Mouse (Mus musculus) c-Kit-positive CD71-negative TER-119-negative erythroid progenitor cells, embryonic 14.5 days (primary cell): Measurements from ENCODE around the gene Sptbn2.

Source experiments
- DNase-seq: peaks from one replicate; pipeline ENCODE4 v3.0.0-alpha.2; 2013; ENCODE audit warnings: low read depth

Gene Sptbn2

DNA sequence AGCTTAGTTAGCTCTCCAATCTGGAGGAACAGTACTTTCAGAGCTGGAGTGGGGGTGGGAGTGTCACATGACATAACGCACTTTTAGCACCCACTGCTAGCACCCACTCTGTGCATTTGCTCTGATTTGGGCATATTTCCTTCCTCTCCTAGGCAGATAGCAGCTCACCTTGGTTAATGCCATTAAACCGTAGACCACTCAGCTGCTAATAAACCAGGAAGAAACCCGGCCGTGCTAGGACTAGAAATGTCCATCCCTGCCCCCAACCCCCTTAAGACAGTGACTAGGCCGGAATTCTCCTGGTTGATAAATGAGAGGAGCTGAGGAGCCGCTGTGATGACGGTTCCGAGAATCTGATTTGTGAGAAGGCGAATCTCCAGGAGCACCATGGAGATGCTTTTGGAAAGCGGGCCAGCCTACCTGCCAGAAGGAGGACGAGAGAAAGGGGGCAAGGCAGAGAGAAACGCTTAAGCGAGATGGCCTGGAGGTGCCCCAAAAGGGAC, at the start of gene Sptbn2:
TSS of gene Sptbn2 (plus strand) at position 70 of the 503 bp plus-strand sequence.
- no peak for DNase-seq

DNA sequence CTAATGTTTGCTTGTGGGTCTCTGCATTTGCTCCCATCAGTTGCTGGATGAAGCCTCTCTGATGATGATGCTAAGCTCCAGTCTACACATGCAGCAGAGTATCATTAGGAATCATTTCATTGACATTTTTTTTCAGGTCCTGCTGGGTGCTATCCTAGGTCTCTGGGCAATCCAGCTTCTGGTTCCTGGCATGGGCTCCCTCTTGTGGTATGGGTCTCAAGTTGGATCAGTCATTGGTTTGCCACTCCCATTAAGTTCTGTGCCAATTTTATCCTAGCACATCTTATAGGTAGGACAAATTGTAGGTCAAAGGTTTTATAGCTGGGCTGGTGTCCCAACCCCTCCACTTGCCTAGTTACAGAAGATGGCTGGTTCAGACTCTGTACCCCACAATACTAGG, 44.2 kb upstream of the Sptbn2 start:
- no peak for DNase-seq

DNA sequence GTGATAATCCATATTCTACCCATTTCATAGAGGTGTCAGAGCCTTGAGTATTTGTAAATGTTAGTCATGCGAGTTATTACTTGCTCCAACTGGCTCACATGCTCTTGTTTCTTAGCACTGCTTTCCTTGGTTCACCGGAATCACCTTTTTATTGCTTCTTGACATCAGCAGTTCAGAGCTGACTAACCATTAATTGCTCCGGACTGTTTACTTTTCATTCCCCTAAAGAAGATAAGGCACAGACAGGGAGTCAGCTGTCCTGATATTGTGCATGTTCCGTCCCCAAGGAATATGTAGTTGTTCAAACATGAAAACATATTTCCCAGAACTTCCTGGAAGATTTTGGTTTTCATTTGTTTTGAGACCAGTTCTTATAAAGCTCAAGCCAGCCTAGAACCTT, 40.2 kb upstream of the Sptbn2 start:
- DNase-seq: no peak

DNA sequence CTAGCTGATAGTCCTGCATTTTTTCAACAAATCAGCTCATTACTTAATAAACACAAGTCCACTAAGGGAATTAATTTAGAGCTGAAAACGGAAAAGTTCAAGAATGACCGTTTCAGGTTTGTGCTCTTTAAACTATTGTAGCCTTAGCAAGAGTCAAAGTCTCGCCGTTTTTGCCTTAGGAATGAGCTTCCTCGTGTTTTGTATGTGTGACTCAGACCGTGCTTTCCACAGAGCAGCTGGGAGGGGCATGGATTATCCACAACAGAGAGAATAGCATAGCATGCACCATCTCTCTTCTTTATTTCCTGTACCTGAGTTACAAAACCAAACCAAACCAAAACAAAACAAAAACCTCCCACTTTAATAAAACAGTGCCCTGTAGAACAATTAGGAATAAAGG, 38.6 kb upstream of the Sptbn2 start:
- DNase-seq: no peak

DNA sequence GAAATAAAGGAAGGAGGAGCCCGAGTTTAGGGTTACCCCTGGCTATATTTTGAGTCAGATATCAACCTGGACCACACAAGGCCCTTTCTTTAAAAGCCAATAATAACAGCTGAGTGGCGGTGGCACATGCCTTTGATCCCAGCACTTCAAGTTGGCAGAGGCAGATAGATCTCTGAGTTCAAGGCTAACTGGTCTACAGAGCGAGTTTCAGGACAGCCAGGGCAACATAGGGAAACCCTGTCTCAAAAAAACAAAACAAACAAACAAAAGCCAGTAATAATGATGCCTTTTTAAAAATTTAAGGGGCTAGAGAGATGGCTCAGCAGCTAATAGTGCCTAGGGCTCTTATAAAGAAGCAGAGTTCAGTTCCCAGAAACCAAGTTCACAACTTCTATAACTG, 16.6 kb upstream of the Sptbn2 start:
- DNase-seq: no peak

DNA sequence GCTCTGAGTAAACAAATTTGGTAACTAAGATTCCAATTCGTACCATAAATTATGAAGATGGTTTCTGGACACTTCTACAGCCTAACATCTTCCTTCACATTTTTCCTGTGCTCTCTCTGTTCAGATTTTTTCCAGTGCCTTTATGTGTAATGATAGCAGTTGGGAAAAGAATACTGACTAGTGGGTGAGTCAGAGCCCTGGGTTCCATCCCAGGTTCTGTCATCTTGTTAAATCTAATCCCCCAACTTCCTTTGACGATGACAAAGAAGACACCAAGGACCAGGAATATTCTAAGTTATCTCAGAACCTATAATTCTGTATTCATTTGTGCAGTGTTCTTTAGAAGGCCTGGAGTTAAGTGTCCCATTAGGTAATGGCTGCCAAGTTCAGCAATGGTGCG, 13.8 kb upstream of the Sptbn2 start:
- no peak for DNase-seq

DNA sequence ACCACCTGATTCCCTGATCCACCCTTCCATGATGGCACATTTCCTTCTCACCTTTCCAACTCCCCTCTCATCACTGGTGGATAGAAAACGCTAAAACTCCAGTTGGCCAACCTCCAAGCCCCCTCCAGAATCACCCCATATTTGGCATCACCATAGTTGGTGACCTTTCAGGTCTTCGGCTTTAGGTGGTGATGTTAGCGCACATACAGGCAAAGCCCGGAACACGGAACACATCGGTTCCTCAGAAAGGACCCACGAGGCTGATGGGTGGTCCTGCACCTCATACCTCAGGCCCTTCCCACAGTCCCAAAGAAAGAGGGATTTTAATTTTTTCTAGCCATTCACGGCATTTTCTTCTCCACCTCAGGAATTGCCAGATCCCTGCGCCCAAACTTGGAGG, 13.2 kb upstream of the Sptbn2 start:
- no peak for DNase-seq

DNA sequence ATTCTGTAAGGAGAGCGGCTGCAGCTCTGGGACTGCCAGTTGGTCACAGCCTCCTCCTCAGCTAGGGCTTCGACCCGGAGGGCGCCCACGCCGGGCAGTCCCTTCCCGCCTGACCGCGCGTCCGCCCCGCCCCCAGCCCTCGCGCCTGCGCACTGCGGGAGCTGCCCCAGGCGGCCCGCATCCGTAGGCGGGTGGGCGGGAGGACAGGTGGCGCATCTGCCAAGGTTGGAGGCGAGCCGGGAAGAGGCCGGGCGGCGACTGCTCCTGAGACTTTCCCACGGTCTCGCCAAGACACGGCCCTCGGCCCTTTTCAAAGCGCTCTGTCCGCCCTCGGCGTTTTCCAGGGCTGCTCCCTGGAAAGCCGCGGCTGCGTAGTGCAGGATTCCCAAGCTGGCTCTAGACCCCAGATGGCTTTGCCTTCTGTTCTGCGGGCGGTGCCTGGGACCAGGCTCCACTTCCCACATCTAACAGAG, 12.7 kb upstream of the Sptbn2 start, which contains the start of gene Gm960:
TSS of gene Gm960 (minus strand) at position 464 of the 473 bp plus-strand sequence.
- DNase-seq: no peak

DNA sequence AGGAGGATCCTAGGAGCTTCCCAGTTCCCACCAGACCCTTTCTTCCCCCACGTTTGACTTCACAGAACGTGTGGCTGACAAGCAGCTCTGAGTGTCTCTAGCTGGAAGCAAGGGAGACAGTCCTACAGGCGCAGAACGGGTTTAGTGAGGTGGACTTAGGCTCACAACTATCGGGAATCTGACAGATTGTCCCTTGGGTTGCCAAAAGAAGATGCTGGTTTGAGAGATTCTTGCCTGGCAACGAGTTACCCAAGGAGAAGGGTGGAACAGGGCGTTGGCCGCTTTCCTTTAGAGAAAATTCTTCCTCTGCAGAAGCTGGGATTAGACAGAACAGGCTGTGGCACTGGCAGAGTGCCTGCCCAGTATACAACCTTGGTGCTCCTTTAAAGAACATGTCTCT, 12.1 kb upstream of the Sptbn2 start:
- DNase-seq: no peak

DNA sequence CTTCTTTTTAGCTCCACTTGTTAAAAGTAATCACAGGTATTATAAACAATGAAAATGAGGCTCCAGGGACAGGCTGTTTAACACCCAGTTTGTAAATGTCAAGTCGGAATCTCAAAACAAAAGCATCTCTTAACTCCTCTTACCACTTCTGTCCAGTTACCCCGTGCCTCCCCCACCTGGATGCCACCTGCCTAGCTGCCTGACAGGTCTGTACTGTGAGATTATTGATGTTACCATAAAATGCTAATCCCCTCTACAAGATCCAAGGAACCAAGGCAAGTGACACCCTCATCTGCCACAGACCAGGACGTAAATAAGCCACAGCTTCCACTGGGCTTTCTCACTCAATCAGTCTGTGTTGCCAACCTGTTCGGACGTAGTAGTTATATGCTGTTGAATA, 11.1 kb upstream of the Sptbn2 start:
- DNase-seq: no peak

DNA sequence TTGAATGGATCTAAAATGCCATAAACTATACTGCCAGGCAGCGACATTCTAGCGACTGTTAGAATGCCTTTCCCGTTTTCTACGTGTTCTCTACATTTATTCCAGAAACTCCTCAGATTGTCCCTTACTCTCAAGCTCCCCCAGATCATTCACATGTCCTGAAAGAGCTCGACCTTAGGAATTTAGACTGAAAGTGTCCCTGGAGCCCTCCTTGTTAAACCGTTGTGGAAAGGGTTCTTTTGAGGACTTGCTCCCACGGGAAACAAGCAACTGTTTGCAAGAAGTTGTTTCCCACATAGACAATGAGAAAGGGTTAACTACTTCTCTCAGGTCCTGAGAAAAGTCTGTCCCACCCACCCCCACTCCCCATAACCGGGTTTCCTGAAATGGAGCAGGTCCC, 10.3 kb upstream of the Sptbn2 start:
- DNase-seq: no peak

DNA sequence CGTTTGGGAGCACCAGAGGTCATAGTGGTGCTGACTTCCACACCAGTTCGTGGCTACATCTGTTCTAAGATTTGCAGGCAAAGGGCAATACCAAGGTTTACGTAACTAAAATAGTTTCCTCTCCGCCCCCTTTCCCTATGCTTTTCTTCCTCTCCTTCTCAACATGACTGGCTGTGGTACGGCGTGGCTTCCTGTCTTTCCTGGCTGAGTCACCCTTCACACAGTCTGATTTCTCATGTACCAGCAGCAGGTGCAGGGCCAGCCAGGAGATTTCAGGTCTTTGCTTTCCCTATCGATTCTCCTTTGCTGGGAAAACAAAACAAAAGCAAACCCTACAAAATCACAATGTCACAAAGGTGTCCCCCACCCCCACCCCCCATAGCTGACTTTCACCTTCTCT, 9.7 kb upstream of the Sptbn2 start:
- peak; percentile 28 for DNase-seq

DNA sequence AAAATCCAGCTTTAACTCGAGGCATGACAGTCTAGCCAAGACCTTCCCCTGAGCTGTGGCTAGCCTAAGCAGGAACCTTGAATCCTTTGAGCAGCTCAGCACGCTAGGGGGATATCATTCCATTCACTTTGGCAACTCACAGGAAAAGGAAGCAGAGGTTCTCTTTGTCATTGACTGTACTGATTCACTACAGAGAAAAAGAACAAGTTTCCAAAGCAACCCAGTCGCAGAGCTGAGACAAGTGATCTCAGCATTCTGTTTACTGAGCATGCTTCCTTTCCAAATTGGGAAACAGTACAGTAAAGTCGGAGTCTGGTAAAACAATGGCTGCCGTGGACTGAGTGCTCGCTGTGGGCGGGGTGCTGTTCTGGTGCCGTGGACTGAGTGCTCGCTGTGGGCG, 2.2 kb upstream of the Sptbn2 start:
- DNase-seq: no peak

DNA sequence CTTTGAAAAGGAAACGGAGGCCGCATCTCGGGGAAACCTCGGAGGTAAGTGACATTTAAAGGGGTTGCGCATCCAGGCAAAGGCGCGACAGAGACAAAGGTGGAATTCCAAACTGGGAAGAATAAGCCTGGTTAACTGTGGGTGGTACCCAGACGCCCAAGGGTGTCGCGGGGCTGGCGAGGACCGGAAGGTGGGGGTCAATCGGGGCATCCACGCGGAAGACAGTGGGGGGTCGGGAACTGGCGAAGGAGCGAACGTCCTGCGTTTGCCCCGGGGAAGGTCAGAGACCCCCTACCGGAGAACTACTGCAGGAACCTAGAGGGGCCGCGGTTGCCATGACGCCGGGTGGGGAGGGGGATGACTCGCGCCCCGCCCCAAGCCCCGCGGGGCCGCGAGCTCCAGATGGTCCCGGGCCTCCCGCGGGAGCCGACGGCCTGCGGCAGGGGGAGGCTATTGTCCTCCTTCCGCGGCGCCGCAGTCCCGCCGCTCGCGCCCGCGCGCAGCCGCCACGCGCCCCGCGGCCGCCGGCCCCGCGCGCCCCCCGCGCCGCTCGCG, 711 bp downstream of the Sptbn2 start:
- DNase-seq: no peak

DNA sequence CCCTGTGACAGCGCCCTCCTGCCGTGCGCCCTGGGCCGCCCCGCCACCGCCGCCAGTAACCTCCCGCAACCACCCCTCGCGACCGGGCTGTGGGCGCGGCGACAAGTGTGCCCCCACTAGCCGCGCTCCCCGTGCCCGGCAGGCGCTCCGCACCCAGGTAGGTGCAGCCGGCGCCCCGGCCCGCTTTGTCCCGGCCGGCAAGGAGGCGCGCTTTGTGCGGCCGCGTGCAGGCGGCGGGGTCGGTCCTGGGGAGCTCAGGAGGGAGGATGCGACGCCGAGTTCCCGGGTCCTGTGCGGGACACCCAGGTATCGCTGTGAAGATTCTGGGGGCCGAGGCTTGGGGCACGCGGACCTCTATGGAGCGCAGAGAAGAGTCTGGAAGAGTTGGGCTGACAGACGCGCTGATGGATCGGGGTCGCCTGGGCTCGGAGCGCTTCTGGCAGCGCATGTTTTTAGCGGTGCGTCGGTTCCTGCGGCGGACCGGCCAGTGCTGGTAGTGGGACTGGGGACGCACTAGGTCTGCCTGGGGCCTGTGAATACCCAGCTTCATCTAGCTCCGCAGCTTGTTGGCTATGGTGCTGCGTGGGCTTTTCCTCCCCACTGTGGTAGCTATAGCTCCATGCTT, 1.3 kb downstream of the Sptbn2 start:
- DNase-seq: no peak

DNA sequence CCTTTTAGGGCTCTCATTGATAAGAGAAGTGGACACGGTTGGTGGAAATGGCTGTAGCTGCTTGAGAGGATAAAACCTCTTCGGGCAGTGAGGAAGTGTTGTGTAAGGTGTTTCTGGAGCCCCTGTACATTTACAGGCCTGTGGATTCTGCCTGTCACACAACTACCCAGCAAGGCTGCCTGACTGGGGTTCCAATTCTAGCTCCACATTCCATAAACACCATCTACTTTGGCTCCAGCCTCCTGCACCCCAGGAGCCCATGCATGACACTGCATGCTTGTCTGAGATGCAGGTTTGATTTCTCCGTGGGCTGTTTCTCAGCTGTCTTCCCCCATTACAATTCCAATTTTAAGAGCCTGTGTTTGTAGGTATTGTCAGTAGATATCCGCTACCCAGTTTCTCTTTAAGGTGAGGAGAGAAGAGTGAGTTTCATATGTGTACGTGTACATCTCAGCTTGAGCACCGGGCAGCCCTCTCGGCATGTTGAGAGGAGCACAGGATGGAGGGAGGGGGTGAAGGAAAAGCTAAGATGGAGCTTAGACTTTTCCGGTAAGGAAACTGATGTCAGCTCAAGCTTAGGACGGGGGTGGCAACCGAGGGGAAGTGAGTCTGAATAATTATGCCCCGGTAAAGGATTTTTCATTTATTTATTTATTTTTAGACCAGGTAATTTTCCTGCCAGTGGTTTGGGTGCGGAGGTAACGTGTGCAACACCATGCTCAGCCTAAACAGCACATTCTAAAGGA, 2.0 kb downstream of the Sptbn2 start:
- DNase-seq: no peak

DNA sequence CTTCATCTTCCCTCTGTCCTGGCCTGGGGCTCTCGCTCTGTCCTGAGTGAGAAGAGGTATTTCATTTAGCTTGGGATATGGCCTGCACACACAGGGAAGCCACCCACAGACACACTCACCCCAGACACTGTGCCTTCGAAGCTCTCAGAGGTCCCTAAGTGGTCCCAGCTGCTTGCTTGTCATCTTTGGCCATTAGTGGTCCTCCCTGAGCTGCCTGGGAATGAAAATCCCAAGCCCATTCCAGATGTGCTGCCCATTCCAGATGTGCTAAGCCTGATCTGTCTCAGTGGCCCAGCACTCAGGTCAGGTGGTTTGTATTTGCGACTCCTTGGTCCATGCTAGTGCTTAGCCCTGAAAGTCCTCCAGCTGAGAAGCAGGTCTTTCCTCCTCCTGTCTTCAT, 2.9 kb downstream of the Sptbn2 start:
- no peak for DNase-seq

DNA sequence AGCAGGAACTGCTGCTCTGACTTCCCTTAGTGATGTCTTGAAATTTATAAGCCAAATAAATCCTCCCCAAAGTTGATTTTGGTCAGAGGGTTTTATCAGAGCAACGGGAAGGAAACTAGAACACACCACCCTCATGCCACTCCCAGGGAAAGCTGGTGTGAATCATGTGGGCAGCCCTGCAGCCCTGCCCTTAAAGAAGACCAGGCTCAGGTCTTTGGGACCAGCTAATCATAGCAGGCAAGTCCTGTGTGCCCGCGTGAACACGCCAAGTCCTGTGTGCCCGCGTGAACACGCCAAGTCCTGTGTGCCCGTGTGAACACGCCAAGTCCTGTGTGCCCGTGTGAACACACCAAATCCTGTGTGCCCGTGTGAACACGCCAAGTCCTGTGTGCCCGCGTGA, 5.8 kb downstream of the Sptbn2 start:
- DNase-seq: no peak

DNA sequence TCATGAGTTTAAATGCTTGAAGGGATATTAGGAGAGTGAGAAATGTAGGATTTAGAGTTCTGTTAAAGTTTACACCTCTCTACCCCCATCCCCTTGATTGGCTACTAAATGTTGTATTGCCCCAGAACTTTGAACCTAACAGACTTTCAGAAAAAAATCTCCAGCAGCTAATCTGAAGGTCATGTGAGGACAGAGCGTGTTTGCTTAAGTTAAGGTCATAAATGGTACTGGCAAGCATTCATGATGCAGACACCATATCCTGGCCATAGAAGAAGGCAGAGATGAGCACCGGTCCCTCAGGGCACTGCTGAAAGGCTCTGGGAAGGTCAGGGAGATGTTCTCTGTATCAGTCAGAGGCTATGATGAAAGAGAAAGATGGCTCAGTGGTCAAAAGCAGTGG, 6.3 kb downstream of the Sptbn2 start:
- DNase-seq: no peak

DNA sequence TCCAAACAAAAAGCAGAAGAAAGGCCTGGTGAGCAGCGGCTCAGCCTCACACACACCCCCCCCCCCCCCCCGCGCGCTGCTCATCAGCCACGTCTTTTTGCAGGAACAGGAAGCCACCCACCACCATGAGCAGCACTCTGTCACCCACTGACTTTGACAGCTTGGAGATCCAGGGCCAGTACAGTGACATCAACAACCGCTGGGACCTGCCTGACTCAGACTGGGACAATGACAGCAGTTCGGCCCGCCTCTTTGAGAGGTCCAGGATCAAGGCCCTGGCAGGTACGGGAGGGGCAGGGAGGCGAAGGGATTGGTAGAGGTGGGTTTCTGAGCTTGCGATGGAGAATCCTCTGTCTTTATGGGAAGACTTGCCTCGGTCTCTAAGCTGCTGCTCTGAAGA, 7.7 kb downstream of the Sptbn2 start:
- DNase-seq: peak; percentile 41

DNA sequence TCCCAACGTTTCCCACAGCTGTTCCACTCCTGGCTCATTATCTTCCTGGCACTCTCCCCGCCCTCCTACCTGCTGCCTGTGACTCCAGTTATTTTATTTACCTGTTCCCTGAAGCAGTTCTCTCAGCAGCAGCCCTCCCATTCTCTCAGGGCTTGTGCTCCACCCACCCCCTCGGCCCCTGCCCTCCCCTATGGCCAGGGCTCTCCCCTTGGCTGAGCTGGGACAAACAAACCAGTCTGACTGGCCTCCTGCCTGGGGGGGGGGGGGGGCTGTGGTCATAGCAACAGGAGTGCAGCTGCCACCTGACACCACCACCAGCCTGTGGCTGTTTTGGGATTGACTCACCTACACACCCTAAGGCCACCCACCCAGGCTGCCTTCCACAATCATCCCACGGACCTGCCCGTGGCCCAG, 8.4 kb downstream of the Sptbn2 start:
- DNase-seq: no peak

DNA sequence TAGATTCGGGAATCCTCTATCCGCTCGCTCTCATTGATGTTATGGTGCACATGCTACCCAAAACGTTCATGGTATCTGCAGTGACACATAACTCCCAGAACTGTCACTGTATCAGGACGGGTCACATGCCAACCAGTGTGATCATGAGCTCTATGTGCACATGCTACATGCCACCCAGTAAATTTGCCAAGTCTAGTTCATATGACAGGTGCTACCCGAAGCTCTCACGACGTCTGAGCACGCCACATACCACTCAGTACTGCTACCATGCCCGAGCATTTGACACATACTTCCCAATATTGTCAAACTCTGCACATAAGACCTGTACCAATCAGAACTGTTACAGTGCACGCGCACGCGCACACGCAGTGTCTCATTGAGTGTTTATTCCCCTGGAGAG, 9.1 kb downstream of the Sptbn2 start:
- DNase-seq: no peak

DNA sequence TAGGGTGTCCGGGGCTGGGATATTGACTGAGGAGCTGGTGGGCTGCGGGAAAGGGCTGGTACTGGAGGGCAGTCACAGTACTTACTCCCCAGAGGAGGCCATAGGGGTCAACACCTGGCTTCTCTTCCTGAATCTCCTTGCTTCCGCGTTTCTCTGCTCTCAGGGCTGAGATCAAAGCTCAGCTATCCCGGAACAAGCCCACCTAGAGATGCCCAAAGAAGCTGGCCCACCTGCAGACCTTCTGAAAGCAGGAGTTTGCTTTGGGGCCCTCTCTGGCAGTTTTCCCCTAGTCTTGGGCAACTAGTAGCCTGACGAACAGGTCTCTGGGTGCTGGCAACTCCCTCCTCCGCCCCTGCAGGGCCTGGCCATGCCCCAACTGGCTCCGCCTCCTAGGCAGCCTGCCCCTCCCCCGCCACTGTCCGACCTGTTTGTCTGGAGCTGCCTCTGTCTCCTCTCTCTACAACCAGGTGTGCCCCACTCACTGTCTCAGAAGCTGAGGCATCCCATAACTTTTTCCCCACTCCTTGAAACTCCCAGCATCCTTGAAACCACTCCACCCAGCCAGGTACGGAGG, 9.8 kb downstream of the Sptbn2 start:
- no peak for DNase-seq
